Comparison of ENCODE assay signal across 8 mouse cellular contexts in genomic region chr17:88064347-88065030, GRCm38 (mm10). TPM values are rescaled to one million over a fixed set of nuclear protein-coding genes. Genes with fewer than 3 reads are reported as not detected.
DNase-seq lines count a peak whose midpoint lies in the region; ATAC-seq and TF ChIP-seq lines count a peak whose summit lies in the region.

No protein-coding gene starts in this region.

- no peak for TF ChIP-seq EP300 in liver, embryonic 14.5 days (IDR thresholded peaks at IDR 0.05; ENCODE audit: low read depth)

- no peaks in the 10 kb centered on the region for H3K9me3 ChIP-seq in heart, embryonic 15.5 days (replicated peaks)
- H3K9me3 ChIP-seq in liver, embryonic 14.5 days (ENCODE audit: control insufficient read depth, low read length) = no peaks in the 10 kb centered on the region
- no peaks in the 10 kb centered on the region for H3K9me3 ChIP-seq in neural tube, embryonic 11.5 days (ENCODE audit: control insufficient read depth, low read length)

- DNase-seq in kidney, postnatal 14 days = peak; percentile 74
- peak in 2 of 3 experiments; percentile 24 to 37 for DNase-seq in liver, embryonic 14.5 days (ENCODE audit: low read depth in 3 of 3, low spot score in 3 of 3)
- peak; percentile 71 for DNase-seq in neural tube, embryonic 11.5 days (ENCODE audit: low spot score)
- peak; percentile 75 for DNase-seq in testis, postnatal 10 days (ENCODE audit: low spot score)

- peaks cover 18% of the 10 kb centered on the region for H3K4me1 ChIP-seq in bone marrow macrophage, adult 2 months (ENCODE audit: control insufficient read depth, insufficient read depth, low read length)
- peaks cover 11% of the 10 kb centered on the region for H3K4me1 ChIP-seq in heart, embryonic 15.5 days (replicated peaks)
- H3K4me1 ChIP-seq in liver, embryonic 14.5 days (replicated peaks; ENCODE audit: control insufficient read depth in 2 of 2, insufficient read depth in 2 of 2, low read length in 1 of 2) = peaks cover 9 to 10% of the 10 kb centered on the region in 2 experiments
- H3K4me1 ChIP-seq in neural tube, embryonic 11.5 days (ENCODE audit: control insufficient read depth, insufficient read depth, low read length) = 0 out of 2 replicates have a peak, but pooled peaks cover 2% of the 10 kb centered on the region

- no peak for TF ChIP-seq CTCF in bone marrow macrophage, adult 2 months (IDR thresholded peaks at IDR 0.05; ENCODE audit: low read depth, low read length)
- no peak for TF ChIP-seq CTCF in liver, embryonic 14.5 days (IDR thresholded peaks at IDR 0.05; ENCODE audit: low read depth)

- TF ChIP-seq POLR2A in bone marrow macrophage, adult 2 months (IDR thresholded peaks at IDR 0.05; ENCODE audit: borderline replicate concordance, low read depth, low read length) = no peak

- peak; percentile 31 for ATAC-seq in CD4-positive, CD25-positive, alpha-beta regulatory T cell, adult 4 months
- peak; percentile 23 for ATAC-seq in erythroid progenitor cell, adult 5-6 weeks (replicated peaks; ENCODE audit: low FRiP score, poor library complexity, severe bottlenecking)
- peak; percentile 16; the same call in 1 of the 2 replicates for ATAC-seq in heart, embryonic 15.5 days (replicated peaks; ENCODE audit: insufficient number of reproducible peaks, insufficient read depth, low FRiP score, low read depth)
- ATAC-seq in liver, embryonic 14.5 days (ENCODE audit: insufficient read depth) = peak; percentile 56
- peak; percentile 17 for ATAC-seq in neural tube, embryonic 11.5 days (ENCODE audit: insufficient read depth, low FRiP score, low TSS enrichment)

- H3K36me3 ChIP-seq in heart, embryonic 15.5 days = no peaks in the 10 kb centered on the region
- H3K36me3 ChIP-seq in liver, embryonic 14.5 days (replicated peaks; ENCODE audit: control insufficient read depth, insufficient read depth, low read depth) = no peaks in the 10 kb centered on the region
- H3K36me3 ChIP-seq in neural tube, embryonic 11.5 days (ENCODE audit: control insufficient read depth, insufficient read depth, low read length) = no peaks in the 10 kb centered on the region

- H3K4me2 ChIP-seq in heart, embryonic 15.5 days = peak overlapping the region; percentile 67
- H3K4me2 ChIP-seq in liver, embryonic 14.5 days (ENCODE audit: low read depth) = peak overlapping the region; percentile 92
- H3K4me2 ChIP-seq in neural tube, embryonic 11.5 days (ENCODE audit: low read depth) = peak overlapping the region; percentile 54

- H3K4me3 ChIP-seq in bone marrow macrophage, adult 2 months (ENCODE audit: insufficient read depth, low read length) = peak overlapping the region; percentile 81
- peak overlapping the region; percentile 85 for H3K4me3 ChIP-seq in heart, embryonic 15.5 days
- peak overlapping the region; percentile 79 to 95 for H3K4me3 ChIP-seq in liver, embryonic 14.5 days (ENCODE audit: insufficient read depth in 1 of 2, low read depth in 2 of 2, low read length in 2 of 2)
- H3K4me3 ChIP-seq in neural tube, embryonic 11.5 days (ENCODE audit: low read depth, low read length) = peak overlapping the region; percentile 100

- WGBS in heart, embryonic 15.5 days = under 1% methylated on average over 22 of the region's 67 CpGs
- WGBS in liver, embryonic 14.5 days (ENCODE audit: insufficient replicate concordance) = under 1% methylated on average over 38 of the region's 67 CpGs
- under 1% methylated on average over 21 of the region's 67 CpGs for WGBS in neural tube, embryonic 11.5 days

- H3K9ac ChIP-seq in heart, embryonic 15.5 days = peak overlapping the region; percentile 93
- H3K9ac ChIP-seq in liver, embryonic 14.5 days (replicated peaks) = peak overlapping the region; percentile 99
- H3K9ac ChIP-seq in neural tube, embryonic 11.5 days (ENCODE audit: low read length) = peak overlapping the region; percentile 100

- no peaks in the 10 kb centered on the region for H3K27me3 ChIP-seq in heart, embryonic 15.5 days
- H3K27me3 ChIP-seq in liver, embryonic 14.5 days (ENCODE audit: control insufficient read depth, insufficient read depth, low read length) = no peaks in the 10 kb centered on the region
- no peaks in the 10 kb centered on the region for H3K27me3 ChIP-seq in neural tube, embryonic 11.5 days (ENCODE audit: control insufficient read depth, insufficient read depth, low read length)

- peak overlapping the region; percentile 61 for H3K27ac ChIP-seq in bone marrow macrophage, adult 2 months (ENCODE audit: insufficient read depth, low read depth, low read length)
- peak overlapping the region; percentile 100 for H3K27ac ChIP-seq in heart, embryonic 15.5 days
- peak overlapping the region; percentile 93 for H3K27ac ChIP-seq in liver, embryonic 14.5 days
- H3K27ac ChIP-seq in neural tube, embryonic 11.5 days (ENCODE audit: low read depth, low read length) = peak overlapping the region; percentile 100

RNA-seq across cellular contexts. Expression of gene Fbxo11, which starts 0.6 kb away (rescaled TPM):
- 10 to 100 TPM; 19.2 to 31.1 TPM for polyA plus RNA-seq in CD4-positive, CD25-positive, alpha-beta regulatory T cell, adult 4 months (2017; shearing (Covaris generic))
- polyA plus RNA-seq in bone marrow macrophage, adult 2 months (2012; ENCODE audit: insufficient read depth, insufficient read length, missing spikeins) = 76.1 and 82.9 TPM in 2 replicates
- total RNA-seq in erythroid progenitor cell, adult 5-6 weeks (2015; ENCODE audit: low replicate concordance) = 10.1 and 16.2 TPM in 2 replicates
- 5.9 and 14.4 TPM in 2 replicates for total RNA-seq in erythroid progenitor cell, adult 5-6 weeks (2017; ENCODE audit: low replicate concordance)
- 11.3 and 12.5 TPM in 2 replicates for polyA plus RNA-seq in heart, embryonic 15.5 days (2015; fragmentation: Nextera tagmentation; extraction: Ambion mirVana)
- polyA plus RNA-seq in liver, embryonic 14.5 days (2012; rRNA removed) = 4.4 and 7.1 TPM in 2 replicates
- 4.5 and 4.8 TPM in 2 replicates for polyA plus RNA-seq in liver, embryonic 14.5 days (2014; fragmentation: Nextera tagmentation; extraction: Ambion mirVana)
- 39.8 and 40.4 TPM in 2 replicates for polyA plus RNA-seq in neural tube, embryonic 11.5 days (2014; fragmentation: Nextera tagmentation; extraction: Ambion mirVana)

Comparison
In these comparisons a context has a peak if more than half of its experiments do, and no peak if none do; other contexts are left out.
1. Peak in every context shown above with its lines: DNase-seq, ATAC-seq, H3K4me3 ChIP-seq and H3K27ac ChIP-seq.